Mouse (Mus musculus): ENCODE data around the gene Axdnd1. TPM values are rescaled to one million over a fixed set of nuclear protein-coding genes. Genes with fewer than 3 reads are reported as not detected.
"Not testable (repeated sequence)": the region's sequence is repeated elsewhere in the genome, so short reads cannot be mapped to it uniquely, and the experiment has no call there.

Axdnd1 gene
- total RNA-seq, 1 experiment from 2014 or later, result 2.7 TPM

DNA sequence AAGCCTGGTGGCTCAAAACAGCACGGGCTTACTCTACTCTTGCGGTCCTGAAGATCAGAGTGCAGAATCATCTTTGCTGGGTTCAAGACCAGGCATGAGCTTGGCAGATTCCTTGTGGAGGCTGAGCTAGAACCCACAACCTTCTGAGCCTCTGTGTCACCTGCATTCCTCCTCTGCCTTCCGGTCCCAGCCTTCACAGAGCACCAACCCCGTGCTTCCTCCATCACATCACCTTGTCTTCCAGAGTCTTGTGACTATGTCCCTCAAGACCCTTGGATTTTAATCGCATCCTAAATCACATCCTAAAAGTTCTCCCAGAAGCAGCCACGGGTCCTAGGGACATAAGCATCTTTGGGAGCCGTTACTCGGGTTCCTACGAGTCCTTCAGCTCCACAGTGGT lies 97.8 kb downstream of the Axdnd1 start:
- no peak for DNase-seq

DNA sequence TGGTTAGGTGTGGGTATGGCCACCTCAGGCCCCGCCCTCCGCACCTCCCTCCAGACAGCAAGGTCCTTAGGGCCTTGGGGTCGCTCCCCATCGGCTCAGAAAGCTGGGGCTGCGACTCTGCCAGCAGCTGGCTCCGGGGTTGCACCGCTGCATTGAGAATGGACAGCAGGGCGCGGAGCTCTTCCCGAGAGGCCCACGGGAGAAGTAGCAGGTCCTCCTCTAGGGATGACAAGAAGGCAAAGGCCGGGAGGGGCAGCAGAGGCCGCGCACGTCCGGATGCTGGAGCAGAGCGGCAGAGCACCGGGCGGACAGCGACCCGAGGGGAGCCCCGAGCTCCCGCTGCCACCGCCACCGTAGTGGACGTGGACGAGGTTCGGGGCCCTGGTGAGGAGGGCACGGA lies 110.3 kb downstream of the Axdnd1 start, which contains the start of gene Nphs2:
Nphs2 (plus strand) TSS at position 98 of the 400 bp plus-strand sequence.
- peak; percentile 17 for DNase-seq

DNA sequence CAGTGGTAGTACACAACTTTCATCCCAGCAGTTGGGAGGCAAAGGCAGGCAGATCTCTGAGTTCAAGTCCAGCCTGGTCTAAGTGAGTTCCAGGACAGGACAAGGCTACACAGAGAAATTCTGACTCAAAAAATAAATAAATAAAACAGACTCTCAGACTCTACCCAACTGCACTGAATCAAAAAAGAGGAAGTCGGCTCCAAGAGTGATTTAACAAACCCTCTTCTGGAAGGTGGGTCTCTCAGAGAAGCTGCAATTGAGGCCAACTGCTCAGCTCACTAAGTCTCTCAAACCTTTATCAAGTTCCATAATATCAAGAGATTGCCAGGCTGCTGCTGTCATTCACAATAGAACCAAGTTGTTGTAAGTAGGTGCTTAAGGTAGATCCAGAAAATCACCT lies 112.4 kb downstream of the Axdnd1 start:
- no peak for DNase-seq

DNA sequence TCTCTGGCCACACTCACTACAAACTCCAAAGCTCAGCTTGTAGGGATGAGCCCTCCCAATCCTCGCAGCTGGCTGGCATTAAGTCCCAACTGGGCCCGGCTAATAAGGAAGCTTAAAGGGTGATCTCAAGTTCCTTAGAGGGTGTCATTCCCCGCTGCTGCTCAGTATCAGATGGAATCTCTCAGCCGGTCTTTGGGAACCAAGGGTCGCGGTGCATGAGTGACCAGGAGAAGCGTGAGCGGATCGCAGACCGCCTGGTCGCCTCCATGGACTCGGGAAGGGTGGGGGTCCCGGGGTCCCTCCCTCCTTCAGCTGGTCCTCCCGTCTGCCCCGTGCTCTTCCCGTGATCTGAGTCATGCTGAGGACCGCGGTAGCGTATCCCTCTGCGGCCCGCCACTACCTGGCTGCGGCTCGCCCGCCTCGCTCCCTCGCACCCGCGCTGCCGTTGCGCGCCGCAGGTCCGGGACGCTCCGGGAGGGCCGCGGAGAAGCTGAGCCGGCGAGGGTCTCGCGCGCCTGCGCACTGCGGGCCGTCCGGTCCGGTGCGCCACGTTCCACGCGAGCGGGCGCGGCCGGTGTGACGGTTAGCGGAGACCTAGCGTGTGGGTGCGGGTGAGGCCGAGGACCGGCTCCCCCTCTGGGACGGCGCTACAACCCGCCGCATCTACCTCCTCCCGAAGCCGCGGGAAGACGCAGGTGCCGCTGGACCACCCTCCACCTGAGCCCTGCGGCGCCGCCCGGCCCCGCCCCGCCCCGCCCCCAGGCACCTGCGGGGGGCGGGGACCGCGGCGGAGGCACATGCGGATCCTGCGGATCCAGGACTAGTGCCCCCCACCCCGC lies 117.8 kb downstream of the Axdnd1 start, which contains the start of gene Tdrd5:
Tdrd5 (minus strand) TSS at position 754 of the 839 bp plus-strand sequence.
- peak; percentile 50 for DNase-seq

DNA sequence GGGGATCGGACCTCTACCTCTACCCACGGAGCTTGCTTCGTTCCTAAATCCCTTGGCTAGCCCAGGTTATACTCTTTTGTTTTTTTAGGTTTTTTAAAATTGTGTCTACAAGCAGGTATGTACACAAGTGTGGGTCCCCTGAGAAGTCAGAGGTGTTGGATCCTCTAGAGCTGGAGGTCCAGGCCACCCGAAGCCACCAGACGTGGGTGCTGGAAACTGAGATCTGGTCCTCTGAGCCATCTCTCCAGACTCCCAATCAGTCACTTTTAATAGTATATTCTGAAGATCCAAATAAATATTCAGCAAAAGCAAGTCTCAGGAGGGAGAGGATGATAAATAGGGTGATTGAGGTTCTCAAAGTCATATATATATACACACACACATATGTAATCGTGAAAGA lies 130.9 kb downstream of the Axdnd1 start:
- no peak for DNase-seq

DNA sequence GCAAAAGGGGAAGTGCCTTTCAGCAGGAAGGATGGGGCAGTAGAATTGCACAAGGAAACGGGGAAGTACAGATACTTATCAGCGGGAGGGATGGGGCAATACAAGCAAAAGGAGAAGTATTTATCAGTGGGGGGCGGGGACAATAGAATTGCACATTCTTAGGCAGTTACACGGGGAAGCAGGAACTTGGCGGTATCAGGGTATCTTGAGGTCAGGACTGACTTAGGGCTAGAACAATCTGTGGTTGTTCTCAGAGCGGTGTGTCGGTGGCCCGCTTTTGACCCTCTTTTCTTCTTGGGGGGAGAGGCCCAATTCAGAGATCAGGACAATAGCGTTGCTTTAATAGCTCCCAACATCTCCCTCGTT lies 131.8 kb downstream of the Axdnd1 start:
- not testable (repeated sequence) for DNase-seq

DNA sequence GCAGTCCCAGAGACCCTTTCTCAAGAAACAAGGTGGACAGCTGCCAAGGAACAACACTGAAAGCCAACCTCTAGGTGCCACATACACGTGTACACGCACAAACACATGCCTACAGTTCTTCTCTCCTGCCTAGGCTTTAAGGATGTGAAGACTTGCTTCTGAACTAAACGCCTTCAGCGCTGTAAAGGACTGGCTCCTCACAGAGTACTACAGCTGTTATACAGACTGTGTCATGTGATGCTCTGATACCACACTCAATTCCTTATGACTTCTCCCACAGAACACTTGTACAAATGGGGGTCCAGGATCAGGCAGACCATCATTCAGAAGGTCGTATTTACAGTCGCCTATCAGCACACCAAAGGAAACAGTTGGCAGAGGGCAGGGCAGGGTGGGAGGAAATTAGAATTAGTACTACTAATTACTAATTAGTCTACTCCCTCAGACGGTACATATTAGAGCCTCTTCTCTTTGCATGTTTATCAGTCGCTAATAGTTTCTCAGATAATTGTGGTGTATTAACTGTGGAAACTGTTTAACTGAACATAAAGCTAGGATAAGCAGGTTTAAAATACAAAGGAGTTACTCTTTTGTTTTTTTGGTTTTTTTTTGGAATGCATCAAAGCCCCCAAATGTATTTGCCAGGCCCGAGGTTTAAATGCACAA lies 132.3 kb downstream of the Axdnd1 start:
- no peak for DNase-seq

DNA sequence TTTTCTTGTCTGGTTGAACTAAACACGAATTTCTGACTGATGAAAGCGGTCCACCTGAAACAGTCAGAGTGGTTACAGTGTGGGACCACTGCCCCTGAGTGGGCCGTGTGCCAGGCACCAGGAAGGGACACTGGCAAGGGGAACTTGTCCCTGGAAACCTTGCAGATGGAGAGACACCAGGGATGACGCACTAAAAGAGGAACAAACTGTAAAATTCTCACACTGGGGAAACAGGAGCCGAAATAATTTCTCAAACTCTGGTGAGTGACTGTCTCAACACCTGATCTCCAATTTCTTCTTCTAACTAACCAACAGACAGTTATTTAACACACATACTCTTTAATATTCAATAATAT lies 135.4 kb downstream of the Axdnd1 start:
- no peak for DNase-seq

DNA sequence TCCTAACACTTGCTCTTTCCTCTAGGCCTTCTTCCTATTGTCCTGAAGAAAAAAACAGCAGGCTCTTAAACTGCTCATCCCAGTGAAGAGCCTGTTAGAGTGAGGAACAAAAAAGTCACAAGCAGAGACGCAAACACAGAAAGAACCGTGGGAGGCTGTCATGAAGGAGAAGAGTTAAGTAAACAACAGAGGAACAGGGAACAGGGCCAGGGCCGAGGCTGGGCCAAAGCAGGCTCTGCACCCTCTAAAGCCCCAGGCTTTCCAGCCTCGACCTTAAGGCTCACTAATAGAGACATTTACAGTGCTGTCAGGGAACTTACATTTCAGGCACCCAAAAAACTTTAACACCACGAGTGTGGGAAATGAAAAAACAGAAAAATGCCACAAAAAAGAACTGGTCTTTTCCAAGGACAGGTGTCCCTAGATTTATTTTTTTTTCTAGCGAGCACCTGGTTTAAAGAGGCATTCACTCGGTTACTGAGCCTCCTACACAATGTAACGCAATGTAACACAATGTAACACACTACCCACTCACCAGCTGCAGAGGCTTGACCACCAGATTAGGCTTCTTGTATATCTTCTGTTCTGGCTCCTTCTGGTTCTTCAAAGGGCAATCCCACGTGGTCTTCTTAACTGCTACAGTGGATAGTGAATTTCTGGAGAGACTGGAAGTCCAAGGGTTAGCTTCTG lies 136.0 kb downstream of the Axdnd1 start:
- no peak for DNase-seq

DNA sequence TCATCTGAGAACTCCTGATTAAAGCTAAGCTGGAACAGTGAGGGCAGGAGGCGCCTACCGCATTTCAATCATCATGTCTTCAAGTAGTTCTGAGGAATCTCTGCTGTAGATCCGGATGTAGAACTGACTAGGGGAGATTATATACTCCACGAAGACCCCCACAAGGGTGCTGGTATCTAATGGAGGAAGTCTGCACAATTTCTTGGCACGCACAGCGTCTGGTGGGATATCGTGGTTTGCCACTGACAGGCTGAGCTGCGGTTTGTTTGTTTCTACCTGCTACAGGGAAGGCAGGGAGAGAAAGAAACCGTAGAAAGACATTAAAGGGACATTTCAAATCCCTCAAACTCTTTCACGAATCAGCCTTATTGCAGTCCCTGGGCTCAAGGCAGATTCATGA lies 136.8 kb downstream of the Axdnd1 start:
- no peak for DNase-seq

DNA sequence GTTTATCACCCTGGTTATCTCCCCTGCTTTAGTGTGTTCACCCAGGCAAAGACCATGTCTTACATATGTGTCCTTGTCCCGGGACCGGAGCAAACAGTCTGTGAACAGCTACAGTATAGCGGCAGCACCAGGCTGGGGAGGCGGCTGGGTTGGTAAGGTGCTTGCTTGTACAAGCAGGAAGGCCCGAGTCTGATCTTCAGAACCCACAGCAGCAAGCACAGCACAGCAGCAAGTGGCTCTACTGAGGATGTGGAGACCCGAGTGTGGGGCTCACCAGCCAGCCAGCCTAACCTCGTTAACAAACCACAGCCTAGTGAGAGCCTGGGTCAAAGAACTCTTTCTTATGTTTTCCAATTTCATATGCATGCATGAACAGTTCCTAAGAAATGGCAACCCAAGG lies 140.8 kb downstream of the Axdnd1 start:
- no peak for DNase-seq

DNA sequence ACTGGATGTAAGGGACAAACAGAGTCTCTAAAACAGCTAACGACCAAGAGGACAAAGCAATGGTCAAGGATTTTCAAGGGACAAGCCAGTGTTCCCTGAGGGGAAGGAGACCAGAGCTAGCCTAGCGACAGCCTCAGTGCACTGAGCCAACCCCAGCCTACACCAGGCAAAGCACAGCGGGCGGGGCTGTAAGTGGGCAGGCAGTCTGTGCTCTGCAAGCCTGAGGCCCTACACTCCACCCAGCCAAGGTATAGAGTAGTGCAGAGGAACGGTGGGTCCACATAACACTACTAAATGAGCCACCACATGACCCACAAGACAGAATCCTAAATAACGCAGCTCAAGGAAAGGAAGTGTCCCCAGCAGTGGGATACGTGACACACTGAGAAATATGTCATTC lies 147.3 kb downstream of the Axdnd1 start:
- no peak for DNase-seq

Other genes with a start within 250 kb of the Axdnd1 start
- gene Fam163a, start 216.1 kb downstream of the Axdnd1 start, total RNA-seq (2021), result 11.0 and 12.2 TPM in 2 replicates
- 0.11 TPM in 1 of 2 replicates, not detected in the other for gene Tdrd5, start 117.5 kb downstream of the Axdnd1 start, total RNA-seq (2021)
- gene Nphs2, start 110.4 kb downstream of the Axdnd1 start, total RNA-seq (2021), result 0.23 TPM in 1 of 2 replicates, not detected in the other
- gene Gm2000, start 55.1 kb downstream of the Axdnd1 start, total RNA-seq (2021), result 602 and 698 TPM in 2 replicates
- 623 and 656 TPM in 2 replicates for gene Soat1, start 53.2 kb upstream of the Axdnd1 start, total RNA-seq (2021)
- gene Gm10031, start 102.9 kb upstream of the Axdnd1 start, total RNA-seq (2021), result 41.3 and 41.6 TPM in 2 replicates
- 19.9 and 20.9 TPM in 2 replicates for gene Abl2, start 137.6 kb upstream of the Axdnd1 start, total RNA-seq (2021)